Mouse (Mus musculus): ENCODE data around the gene Lsamp. TPM values are rescaled to one million over a fixed set of nuclear protein-coding genes. Genes with fewer than 3 reads are reported as not detected.

The Lsamp gene
- polyA plus RNA-seq, 1 experiment from 2014 or later: 29.4 TPM

GRCm38 (mm10) chr16:41701790-41702428 is 1717.7 kb downstream of the Lsamp start:
- no peak overlapping the region for H3K9ac ChIP-seq
- no peaks in the 10 kb centered on the region for H3K4me1 ChIP-seq
- H3K4me3 ChIP-seq: no peak overlapping the region
- H3K4me2 ChIP-seq (replicated peaks): no peak overlapping the region
- no peaks in the 10 kb centered on the region for H3K27me3 ChIP-seq (replicated peaks)
- H3K36me3 ChIP-seq: no peaks in the 10 kb centered on the region
- WGBS: 88% methylated on average over 5 of the region's 5 CpGs
- no peak for ATAC-seq (ENCODE audit: low FRiP score, low read depth)
- no peak overlapping the region for H3K27ac ChIP-seq
- no peaks in the 10 kb centered on the region for H3K9me3 ChIP-seq

GRCm38 (mm10) chr16:41728900-41729585 is 1744.9 kb downstream of the Lsamp start:
- no peaks in the 10 kb centered on the region for H3K9me3 ChIP-seq

GRCm38 (mm10) chr16:41729911-41730310 is 1745.8 kb downstream of the Lsamp start:
- WGBS: 89% methylated on average over 1 of the region's 1 CpGs
- H3K4me2 ChIP-seq (replicated peaks): no peak overlapping the region
- no peak overlapping the region for H3K9ac ChIP-seq
- H3K36me3 ChIP-seq: no peaks in the 10 kb centered on the region
- no peaks in the 10 kb centered on the region for H3K4me1 ChIP-seq
- H3K27ac ChIP-seq: no peak overlapping the region
- no peaks in the 10 kb centered on the region for H3K9me3 ChIP-seq
- no peak for ATAC-seq (ENCODE audit: low FRiP score, low read depth)
- no peak overlapping the region for H3K4me3 ChIP-seq
- no peaks in the 10 kb centered on the region for H3K27me3 ChIP-seq (replicated peaks)

More at GRCm38 (mm10) chr16:41728900-41729585, 1744.9 kb downstream of the Lsamp start:
- Histone ChIP-seq H3K27ac (no peak overlapping the region), H3K4me3 (no peak overlapping the region), H3K36me3 (no peaks in the 10 kb centered on the region), H3K9ac (no peak overlapping the region), H3K4me2 (replicated peaks) (no peak overlapping the region), H3K4me1 (no peaks in the 10 kb centered on the region), H3K27me3 (replicated peaks) (no peaks in the 10 kb centered on the region)
- no peak for ATAC-seq (ENCODE audit: low FRiP score, low read depth)
- 73% methylated on average over 9 of the region's 9 CpGs for WGBS

- no peak for ATAC-seq (ENCODE audit: low FRiP score, low read depth)
Observed at GRCm38 (mm10) chr16:41745037-41745436, 1760.9 kb downstream of the Lsamp start.

GRCm38 (mm10) chr16:41746235-41746911 is 1762.2 kb downstream of the Lsamp start:
- H3K27ac ChIP-seq: no peak overlapping the region
- no peaks in the 10 kb centered on the region for H3K4me1 ChIP-seq
- no peak overlapping the region for H3K4me2 ChIP-seq (replicated peaks)
- no peaks in the 10 kb centered on the region for H3K36me3 ChIP-seq
- H3K4me3 ChIP-seq: no peak overlapping the region
- no peaks in the 10 kb centered on the region for H3K27me3 ChIP-seq (replicated peaks)
- ATAC-seq (ENCODE audit: low FRiP score, low read depth): no peak
- no peak overlapping the region for H3K9ac ChIP-seq
- H3K9me3 ChIP-seq: no peaks in the 10 kb centered on the region
- WGBS: 91% methylated on average over 11 of the region's 11 CpGs

More at GRCm38 (mm10) chr16:41745037-41745436, 1760.9 kb downstream of the Lsamp start:
- Histone ChIP-seq H3K27me3 (replicated peaks) (no peaks in the 10 kb centered on the region), H3K4me1 (no peaks in the 10 kb centered on the region), H3K9ac (no peak overlapping the region), H3K9me3 (no peaks in the 10 kb centered on the region), H3K36me3 (no peaks in the 10 kb centered on the region), H3K4me2 (replicated peaks) (no peak overlapping the region), H3K27ac (no peak overlapping the region), H3K4me3 (no peak overlapping the region)
- 66% methylated on average over 4 of the region's 4 CpGs for WGBS

GRCm38 (mm10) chr16:41747874-41748273 is 1763.7 kb downstream of the Lsamp start:
- H3K36me3 ChIP-seq: no peaks in the 10 kb centered on the region
- peak; percentile 21; the same call in 1 of the 2 replicates for ATAC-seq (ENCODE audit: low FRiP score, low read depth)
- H3K9ac ChIP-seq: no peak overlapping the region
- no peaks in the 10 kb centered on the region for H3K4me1 ChIP-seq
- no peaks in the 10 kb centered on the region for H3K27me3 ChIP-seq (replicated peaks)
- H3K4me2 ChIP-seq (replicated peaks): no peak overlapping the region
- no peak overlapping the region for H3K4me3 ChIP-seq
- 82% methylated on average over 2 of the region's 2 CpGs for WGBS
- H3K9me3 ChIP-seq: no peaks in the 10 kb centered on the region
- H3K27ac ChIP-seq: no peak overlapping the region

- no peaks in the 10 kb centered on the region for H3K27me3 ChIP-seq (replicated peaks)
- no peak overlapping the region for H3K4me2 ChIP-seq (replicated peaks)
- no peaks in the 10 kb centered on the region for H3K4me1 ChIP-seq
- H3K9me3 ChIP-seq: no peaks in the 10 kb centered on the region
- no peak overlapping the region for H3K4me3 ChIP-seq
- no peak overlapping the region for H3K9ac ChIP-seq
- H3K27ac ChIP-seq: no peak overlapping the region
- WGBS: 84% methylated on average over 2 of the region's 2 CpGs
- H3K36me3 ChIP-seq: no peaks in the 10 kb centered on the region
- no peak for ATAC-seq (ENCODE audit: low FRiP score, low read depth)
Observed at GRCm38 (mm10) chr16:41748759-41749158, 1764.6 kb downstream of the Lsamp start.

- 88% methylated on average over 6 of the region's 6 CpGs for WGBS
- Histone ChIP-seq H3K27ac (no peak overlapping the region), H3K4me3 (no peak overlapping the region), H3K9me3 (no peaks in the 10 kb centered on the region), H3K9ac (no peak overlapping the region), H3K4me2 (replicated peaks) (no peak overlapping the region), H3K36me3 (no peaks in the 10 kb centered on the region), H3K4me1 (no peaks in the 10 kb centered on the region), H3K27me3 (replicated peaks) (no peaks in the 10 kb centered on the region)
- no peak for ATAC-seq (ENCODE audit: low FRiP score, low read depth)
Observed at GRCm38 (mm10) chr16:41764285-41764684, 1780.1 kb downstream of the Lsamp start.

GRCm38 (mm10) chr16:41771427-41772125 is 1787.4 kb downstream of the Lsamp start:
- no peaks in the 10 kb centered on the region for H3K27me3 ChIP-seq (replicated peaks)
- peaks cover 6% of the 10 kb centered on the region; the same call in 1 of the 2 replicates for H3K4me1 ChIP-seq
- no peak overlapping the region for H3K4me3 ChIP-seq
- H3K4me2 ChIP-seq (replicated peaks): no peak overlapping the region
- ATAC-seq (ENCODE audit: low FRiP score, low read depth): peak; percentile 56; the same call in 1 of the 2 replicates
- 66% methylated on average over 4 of the region's 4 CpGs for WGBS
- H3K9ac ChIP-seq: no peak overlapping the region
- H3K27ac ChIP-seq: no peak overlapping the region
- H3K36me3 ChIP-seq: no peaks in the 10 kb centered on the region
- no peaks in the 10 kb centered on the region for H3K9me3 ChIP-seq

GRCm38 (mm10) chr16:41777586-41777985 is 1793.4 kb downstream of the Lsamp start:
- H3K27me3 ChIP-seq (replicated peaks): no peaks in the 10 kb centered on the region
- H3K9me3 ChIP-seq: no peaks in the 10 kb centered on the region
- 86% methylated on average over 1 of the region's 1 CpGs for WGBS
- H3K27ac ChIP-seq: no peak overlapping the region
- no peak overlapping the region for H3K4me3 ChIP-seq
- no peak for ATAC-seq (ENCODE audit: low FRiP score, low read depth)
- H3K9ac ChIP-seq: no peak overlapping the region
- H3K4me2 ChIP-seq (replicated peaks): no peak overlapping the region
- no peaks in the 10 kb centered on the region for H3K4me1 ChIP-seq
- H3K36me3 ChIP-seq: no peaks in the 10 kb centered on the region

- Histone ChIP-seq H3K36me3 (no peaks in the 10 kb centered on the region), H3K9me3 (no peaks in the 10 kb centered on the region), H3K9ac (no peak overlapping the region), H3K4me1 (no peaks in the 10 kb centered on the region), H3K27ac (no peak overlapping the region), H3K27me3 (replicated peaks) (no peaks in the 10 kb centered on the region), H3K4me2 (replicated peaks) (no peak overlapping the region), H3K4me3 (no peak overlapping the region)
- ATAC-seq (ENCODE audit: low FRiP score, low read depth): no peak
- WGBS: 88% methylated on average over 2 of the region's 2 CpGs
Observed at GRCm38 (mm10) chr16:41785600-41785999, 1801.4 kb downstream of the Lsamp start.

GRCm38 (mm10) chr16:41786704-41787103 is 1802.5 kb downstream of the Lsamp start:
- Histone ChIP-seq H3K27ac (no peak overlapping the region), H3K9ac (no peak overlapping the region), H3K4me2 (replicated peaks) (no peak overlapping the region), H3K4me1 (no peaks in the 10 kb centered on the region), H3K4me3 (no peak overlapping the region), H3K36me3 (no peaks in the 10 kb centered on the region), H3K9me3 (no peaks in the 10 kb centered on the region), H3K27me3 (replicated peaks) (no peaks in the 10 kb centered on the region)
- 93% methylated on average over 3 of the region's 3 CpGs for WGBS
- no peak for ATAC-seq (ENCODE audit: low FRiP score, low read depth)
